Mouse (Mus musculus) kidney, adult 2 months (tissue): ENCODE measurements around the gene Calhm1.

ENCODE experiments used
- CTCF ChIP-seq: fragments of 200-500 bp; conservative IDR thresholded peaks from 2 replicates; pipeline ENCODE4 v1.5.1; 2011; ENCODE audit warnings: low read depth, mild to moderate bottlenecking, control low read depth, low read length, moderate library complexity, mixed read lengths; ENCODE audit not compliant: insufficient read depth, insufficient read length
- POLR2A ChIP-seq: fragments of 200-500 bp; IDR thresholded peaks from one replicate; pipeline ENCODE4 v1.6.1; 2011; ENCODE audit warnings: low read depth, low read length, control low read depth

DNA sequence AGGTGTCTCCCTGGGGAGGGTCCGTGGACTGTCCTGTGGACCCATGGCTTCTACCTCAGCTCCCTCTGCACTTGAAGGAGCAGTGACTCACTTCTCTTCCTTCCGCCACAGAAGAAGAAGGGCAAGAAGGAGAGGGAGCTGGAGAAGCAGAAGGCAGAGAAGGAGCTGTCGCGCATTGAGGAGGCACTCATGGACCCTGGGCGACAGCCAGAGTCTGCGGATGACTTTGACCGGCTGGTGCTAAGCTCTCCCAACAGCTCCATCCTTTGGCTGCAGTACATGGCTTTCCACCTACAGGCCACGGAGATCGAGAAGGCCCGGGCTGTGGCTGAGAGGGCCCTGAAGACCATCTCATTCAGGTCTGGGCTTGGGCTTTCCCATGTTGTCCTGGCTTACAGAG lies 15.9 kb downstream of the Calhm1 start:
- TF ChIP-seq POLR2A (no peak), CTCF (no peak)
